Mouse (Mus musculus) liver, embryonic 15.5 days (tissue): Measurements from ENCODE around the gene Skap1. TPM values are rescaled to one million over a fixed set of nuclear protein-coding genes. Genes with fewer than 3 reads are reported as not detected.
A peak's percentile ranks its signal among the peaks of the same experiment; 100 is the strongest.

ENCODE experiments used
- ATAC-seq: fragments of 200-750 bp; cut with Nextera tagmentation; 2 replicates; pipeline ENCODE4 v1.8.0; 2017; ENCODE audit warnings: moderate number of reproducible peaks, mild to moderate bottlenecking, moderate library complexity; ENCODE audit not compliant: insufficient read depth
- H3K27ac ChIP-seq: fragments of 300-500 bp; sonication (generic); replicated peaks from 2 replicates; pipeline ENCODE4 v1.5.1; 2015; ENCODE audit warnings: mild to moderate bottlenecking, inconsistent platforms
- H3K27me3 ChIP-seq: fragments of 300-500 bp; sonication (generic); 2 replicates; pipeline ENCODE4 v1.6.1; 2015; ENCODE audit warnings: mild to moderate bottlenecking, inconsistent platforms
- H3K36me3 ChIP-seq: fragments of 300-500 bp; sonication (generic); replicated peaks from 2 replicates; pipeline ENCODE4 v1.6.1; 2015; ENCODE audit warnings: moderate library complexity, mild to moderate bottlenecking, inconsistent platforms
- H3K4me1 ChIP-seq: fragments of 300-500 bp; sonication (generic); replicated peaks from 2 replicates; pipeline ENCODE4 v1.6.1; 2015; ENCODE audit warnings: inconsistent platforms
- H3K4me2 ChIP-seq: fragments of 300-500 bp; sonication (generic); 2 replicates; pipeline ENCODE4 v1.6.1; 2015; ENCODE audit warnings: moderate library complexity, mild to moderate bottlenecking, inconsistent platforms
- H3K4me3 ChIP-seq: fragments of 300-500 bp; sonication (generic); replicated peaks from 2 replicates; pipeline ENCODE4 v1.5.1; 2015; ENCODE audit warnings: mild to moderate bottlenecking, inconsistent platforms
- H3K9ac ChIP-seq: fragments of 300-500 bp; sonication (generic); 2 replicates; pipeline ENCODE4 v1.6.1; 2015; ENCODE audit warnings: moderate library complexity, mild to moderate bottlenecking, inconsistent platforms
- H3K9me3 ChIP-seq: fragments of 300-500 bp; sonication (generic); replicated peaks from 2 replicates; pipeline ENCODE4 v1.6.1; 2016; ENCODE audit warnings: inconsistent platforms
- WGBS: fragments of 180-500 bp; shearing (Covaris S2); methylation state at CpG from one replicate; pipeline ENCODE4 v1.1.7; 2015; ENCODE audit warnings: mixed read lengths; ENCODE audit not compliant: insufficient replicate concordance; 5-methylcytosine and 5-hydroxymethylcytosine counted together
- polyA plus RNA-seq: library from polyadenylated mRNA; unstranded; fragments of >200 nt; fragmentation: Nextera tagmentation; extraction: Ambion mirVana; gene quantifications from 2 replicates; pipeline ENCODE4 v1.2.1, GENCODE M21; 2015

The Skap1 gene
- polyA plus RNA-seq, 1 experiment from 2014 or later: 0.20 TPM

GRCm38 (mm10) chr11:96465426-96466056 lies 1.1 kb downstream of the Skap1 start:
- H3K9ac ChIP-seq: no peak overlapping the region
- no peaks in the 10 kb centered on the region for H3K9me3 ChIP-seq
- H3K4me1 ChIP-seq: peaks cover 9% of the 10 kb centered on the region; the same call in 1 of the 2 replicates
- H3K36me3 ChIP-seq: no peaks in the 10 kb centered on the region
- H3K27me3 ChIP-seq: peaks cover 68% of the 10 kb centered on the region
- H3K4me3 ChIP-seq: no peak overlapping the region
- ATAC-seq: no peak
- no peak overlapping the region for H3K27ac ChIP-seq
- WGBS: 73% methylated on average over 10 of the region's 10 CpGs
- H3K4me2 ChIP-seq: no peak overlapping the region

GRCm38 (mm10) chr11:96466382-96466781 lies 2.0 kb downstream of the Skap1 start:
- 37% methylated on average over 7 of the region's 7 CpGs for WGBS
- Histone ChIP-seq H3K9me3 (no peaks in the 10 kb centered on the region), H3K27me3 (peaks cover 60% of the 10 kb centered on the region), H3K27ac (no peak overlapping the region), H3K4me1 (peaks cover 9% of the 10 kb centered on the region; the same call in 1 of the 2 replicates), H3K4me3 (no peak overlapping the region), H3K4me2 (no peak overlapping the region), H3K36me3 (no peaks in the 10 kb centered on the region), H3K9ac (no peak overlapping the region)
- ATAC-seq: no peak

GRCm38 (mm10) chr11:96466987-96467386 lies 2.6 kb downstream of the Skap1 start:
- no peak overlapping the region for H3K4me3 ChIP-seq
- H3K9me3 ChIP-seq: no peaks in the 10 kb centered on the region
- no peaks in the 10 kb centered on the region for H3K36me3 ChIP-seq
- H3K27me3 ChIP-seq: peaks cover 54% of the 10 kb centered on the region
- H3K4me1 ChIP-seq: peaks cover 9% of the 10 kb centered on the region; the same call in 1 of the 2 replicates
- H3K27ac ChIP-seq: no peak overlapping the region
- H3K9ac ChIP-seq: no peak overlapping the region
- 39% methylated on average over 7 of the region's 7 CpGs for WGBS
- no peak overlapping the region for H3K4me2 ChIP-seq
- ATAC-seq: no peak

- 10% methylated on average over 9 of the region's 9 CpGs for WGBS
- H3K9me3 ChIP-seq: no peaks in the 10 kb centered on the region
- ATAC-seq: peak; percentile 65
- no peaks in the 10 kb centered on the region for H3K36me3 ChIP-seq
- H3K27ac ChIP-seq: no peak overlapping the region
- peaks cover 42% of the 10 kb centered on the region for H3K27me3 ChIP-seq
- peaks cover 9% of the 10 kb centered on the region; the same call in 1 of the 2 replicates for H3K4me1 ChIP-seq
- H3K9ac ChIP-seq: no peak overlapping the region
- H3K4me3 ChIP-seq: no peak overlapping the region
- peak overlapping the region; percentile 34 for H3K4me2 ChIP-seq
Measured at GRCm38 (mm10) chr11:96468048-96468745, 3.8 kb downstream of the Skap1 start.

- Histone ChIP-seq H3K9ac (no peak overlapping the region), H3K4me2 (no peak overlapping the region), H3K4me1 (no peaks in the 10 kb centered on the region), H3K27ac (no peak overlapping the region), H3K27me3 (peaks cover 6% of the 10 kb centered on the region), H3K4me3 (no peak overlapping the region), H3K9me3 (no peaks in the 10 kb centered on the region), H3K36me3 (no peaks in the 10 kb centered on the region)
- WGBS: 53% methylated on average over 3 of the region's 3 CpGs
- no peak for ATAC-seq
Measured at GRCm38 (mm10) chr11:96482711-96483110, 18.3 kb downstream of the Skap1 start.

GRCm38 (mm10) chr11:96483179-96483578 lies 18.8 kb downstream of the Skap1 start:
- Histone ChIP-seq H3K9me3 (no peaks in the 10 kb centered on the region), H3K36me3 (no peaks in the 10 kb centered on the region), H3K4me1 (no peaks in the 10 kb centered on the region), H3K27me3 (peaks cover 6% of the 10 kb centered on the region), H3K9ac (no peak overlapping the region), H3K4me3 (no peak overlapping the region), H3K4me2 (no peak overlapping the region), H3K27ac (no peak overlapping the region)
- ATAC-seq: no peak

GRCm38 (mm10) chr11:96498481-96498880 lies 34.1 kb downstream of the Skap1 start:
- no peak for ATAC-seq
- 38% methylated on average over 8 of the region's 8 CpGs for WGBS
- Histone ChIP-seq H3K9me3 (no peaks in the 10 kb centered on the region), H3K36me3 (no peaks in the 10 kb centered on the region), H3K4me3 (no peak overlapping the region), H3K27me3 (peaks cover 11% of the 10 kb centered on the region), H3K9ac (no peak overlapping the region), H3K4me2 (no peak overlapping the region), H3K4me1 (no peaks in the 10 kb centered on the region), H3K27ac (no peak overlapping the region)

- Histone ChIP-seq H3K27me3 (peaks cover 11% of the 10 kb centered on the region), H3K9me3 (no peaks in the 10 kb centered on the region), H3K4me3 (no peak overlapping the region), H3K27ac (no peak overlapping the region), H3K4me2 (no peak overlapping the region), H3K36me3 (no peaks in the 10 kb centered on the region), H3K4me1 (no peaks in the 10 kb centered on the region), H3K9ac (no peak overlapping the region)
- no peak for ATAC-seq
- 48% methylated on average over 6 of the region's 6 CpGs for WGBS
Measured at GRCm38 (mm10) chr11:96501042-96501441, 36.6 kb downstream of the Skap1 start.

- no peaks in the 10 kb centered on the region for H3K9me3 ChIP-seq
- H3K4me3 ChIP-seq: no peak overlapping the region
- WGBS: 45% methylated on average over 3 of the region's 3 CpGs
- H3K4me2 ChIP-seq: no peak overlapping the region
- H3K4me1 ChIP-seq: no peaks in the 10 kb centered on the region
- no peak overlapping the region for H3K9ac ChIP-seq
- H3K27me3 ChIP-seq: peaks cover 8% of the 10 kb centered on the region
- H3K36me3 ChIP-seq: no peaks in the 10 kb centered on the region
- ATAC-seq: no peak
- H3K27ac ChIP-seq: no peak overlapping the region
Measured at GRCm38 (mm10) chr11:96502948-96503347, 38.6 kb downstream of the Skap1 start.

- H3K27ac ChIP-seq: no peak overlapping the region
- no peak overlapping the region for H3K4me3 ChIP-seq
- H3K4me2 ChIP-seq: no peak overlapping the region
- H3K9ac ChIP-seq: no peak overlapping the region
- no peaks in the 10 kb centered on the region for H3K4me1 ChIP-seq
- WGBS: 33% methylated on average over 12 of the region's 12 CpGs
- ATAC-seq: no peak
- H3K36me3 ChIP-seq: no peaks in the 10 kb centered on the region
- H3K27me3 ChIP-seq: peaks cover 8% of the 10 kb centered on the region
- H3K9me3 ChIP-seq: no peaks in the 10 kb centered on the region
Measured at GRCm38 (mm10) chr11:96504509-96505119, 40.2 kb downstream of the Skap1 start.

- no peaks in the 10 kb centered on the region for H3K9me3 ChIP-seq
- H3K4me3 ChIP-seq: no peak overlapping the region
- no peaks in the 10 kb centered on the region for H3K36me3 ChIP-seq
- 55% methylated on average over 5 of the region's 5 CpGs for WGBS
- no peak for ATAC-seq
- H3K27me3 ChIP-seq: peaks cover 5% of the 10 kb centered on the region
- H3K4me1 ChIP-seq: no peaks in the 10 kb centered on the region
- no peak overlapping the region for H3K9ac ChIP-seq
- no peak overlapping the region for H3K27ac ChIP-seq
- no peak overlapping the region for H3K4me2 ChIP-seq
Measured at GRCm38 (mm10) chr11:96505841-96506240, 41.4 kb downstream of the Skap1 start.
